Mouse (Mus musculus) lung, adult 2 months (tissue): ENCODE measurements around the gene Hmgn5.

Experiments used
- CTCF ChIP-seq: fragments of 200-500 bp; IDR thresholded peaks from 2 replicates; pipeline ENCODE4 v1.5.1; 2011; ENCODE audit warnings: mild to moderate bottlenecking, low read length, control low read depth; ENCODE audit not compliant: insufficient read depth
- POLR2A ChIP-seq: fragments of 200-500 bp; IDR thresholded peaks from 2 replicates; pipeline ENCODE4 v1.6.1; 2011; ENCODE audit warnings: low read depth, mild to moderate bottlenecking, control low read depth, low read length, borderline replicate concordance; ENCODE audit errors: extremely low read depth

DNA sequence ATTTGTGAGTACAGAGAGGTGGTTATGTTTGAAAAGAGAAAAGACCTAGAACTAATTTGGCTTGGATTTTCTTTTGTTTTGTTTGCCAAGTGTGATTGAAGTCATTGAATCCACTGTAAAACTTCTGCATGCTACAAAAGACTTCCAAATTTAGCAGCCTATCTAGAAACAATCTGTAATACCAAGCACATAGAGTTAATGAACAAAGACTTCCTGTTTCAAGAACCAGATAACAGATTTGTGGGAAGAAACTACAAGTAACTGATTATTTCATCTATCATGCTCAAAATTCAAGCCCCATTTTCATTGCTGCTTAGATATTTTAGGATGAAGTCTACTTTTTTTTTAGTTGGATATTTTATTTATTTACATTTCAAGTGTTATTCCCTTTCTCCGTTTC, 34.6 kb upstream of the Hmgn5 start:
- TF ChIP-seq POLR2A (no peak), CTCF (no peak)
